Mouse (Mus musculus) liver, embryonic 12.5 days (tissue): ENCODE results near the gene Syngr1. TPM values are rescaled to one million over a fixed set of nuclear protein-coding genes. Genes with fewer than 3 reads are reported as not detected.

Experiments used
- ATAC-seq: fragments of 200-750 bp; cut with Nextera tagmentation; 2 replicates; pipeline ENCODE4 v1.8.0; 2017; ENCODE audit warnings: moderate number of reproducible peaks, mild to moderate bottlenecking, moderate library complexity
- H3K27ac ChIP-seq: fragments of 300-500 bp; sonication (generic); 2 replicates; pipeline ENCODE4 v1.5.1; 2016; ENCODE audit warnings: mild to moderate bottlenecking
- H3K27me3 ChIP-seq: fragments of 300-500 bp; sonication (generic); replicated peaks from 2 replicates; pipeline ENCODE4 v1.6.1; 2016; ENCODE audit warnings: mild to moderate bottlenecking, moderate library complexity
- H3K36me3 ChIP-seq: fragments of 300-500 bp; sonication (generic); 2 replicates; pipeline ENCODE4 v1.6.1; 2016; ENCODE audit warnings: mild to moderate bottlenecking, moderate library complexity
- H3K4me1 ChIP-seq: fragments of 300-500 bp; sonication (generic); 2 replicates; pipeline ENCODE4 v1.6.1; 2016
- H3K4me2 ChIP-seq: fragments of 300-500 bp; sonication (generic); 2 replicates; pipeline ENCODE4 v1.6.1; 2016; ENCODE audit warnings: mild to moderate bottlenecking, moderate library complexity
- H3K4me3 ChIP-seq: fragments of 300-500 bp; sonication (generic); 2 replicates; pipeline ENCODE4 v1.5.1; 2016; ENCODE audit warnings: mild to moderate bottlenecking, moderate library complexity
- H3K9ac ChIP-seq: fragments of 300-500 bp; sonication (generic); 2 replicates; pipeline ENCODE4 v1.6.1; 2016; ENCODE audit warnings: mild to moderate bottlenecking, moderate library complexity
- H3K9me3 ChIP-seq: fragments of 300-500 bp; sonication (generic); replicated peaks from 2 replicates; pipeline ENCODE4 v1.6.1; 2016; ENCODE audit warnings: mild to moderate bottlenecking, moderate library complexity
- WGBS: fragments of 180-500 bp; shearing (Covaris S2); methylation state at CpG from one replicate; pipeline ENCODE4 v1.1.7; 2016; ENCODE audit not compliant: insufficient replicate concordance; 5-methylcytosine and 5-hydroxymethylcytosine counted together
- polyA plus RNA-seq: library from polyadenylated mRNA; unstranded; fragments of >200 nt; fragmentation: Nextera tagmentation; extraction: Ambion mirVana; gene quantifications from 2 replicates; pipeline ENCODE4 v1.2.1, GENCODE M21; 2016

The Syngr1 gene
- polyA plus RNA-seq, 1 experiment from 2014 or later, result 21.9 TPM

DNA sequence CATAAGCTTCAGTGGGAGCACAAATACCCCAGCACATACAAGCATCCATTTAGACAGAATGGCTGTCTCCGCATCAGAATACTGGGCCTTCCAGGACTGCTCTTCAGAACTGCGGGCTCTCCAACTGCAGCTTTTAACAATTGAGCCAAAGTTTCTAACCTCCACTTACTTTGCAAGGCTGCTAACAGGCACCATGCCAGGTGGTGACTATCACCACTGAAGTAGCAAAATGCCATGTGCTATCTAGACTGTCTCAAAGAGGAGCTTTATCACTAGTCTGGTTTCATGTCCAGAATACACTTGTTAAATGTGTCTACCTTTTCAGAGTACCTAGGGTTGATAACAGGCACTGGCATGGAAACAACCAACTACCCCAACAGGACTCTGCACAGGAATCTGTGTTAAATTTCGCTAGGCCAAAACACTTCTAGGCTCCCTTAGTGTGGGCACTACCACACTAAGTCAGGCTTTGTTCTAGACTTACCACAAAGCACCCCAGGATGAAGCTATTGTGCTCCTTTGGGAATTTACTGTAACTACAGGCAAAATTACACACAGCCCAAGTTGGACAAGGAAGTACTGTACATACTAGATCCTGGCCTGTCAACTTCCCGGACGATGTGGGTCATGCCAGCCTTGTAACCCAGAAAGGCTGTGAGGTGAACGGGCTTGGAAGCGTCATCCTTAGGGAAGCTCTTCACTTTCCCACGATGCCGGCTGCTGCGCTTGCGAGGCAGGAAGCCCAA lies 9.2 kb upstream of the Syngr1 start:
- Histone ChIP-seq H3K4me2 (peak overlapping the region; percentile 79), H3K27me3 (no peaks in the 10 kb centered on the region), H3K36me3 (peaks cover 57% of the 10 kb centered on the region), H3K4me3 (peak overlapping the region; percentile 71), H3K9me3 (0 out of 2 replicates have a peak, but pooled peaks cover 5% of the 10 kb centered on the region), H3K27ac (peak overlapping the region; percentile 93), H3K4me1 (peaks cover 53% of the 10 kb centered on the region), H3K9ac (peak overlapping the region; percentile 83)
- 2% methylated on average over 11 of the region's 11 CpGs for WGBS
- no peak for ATAC-seq

DNA sequence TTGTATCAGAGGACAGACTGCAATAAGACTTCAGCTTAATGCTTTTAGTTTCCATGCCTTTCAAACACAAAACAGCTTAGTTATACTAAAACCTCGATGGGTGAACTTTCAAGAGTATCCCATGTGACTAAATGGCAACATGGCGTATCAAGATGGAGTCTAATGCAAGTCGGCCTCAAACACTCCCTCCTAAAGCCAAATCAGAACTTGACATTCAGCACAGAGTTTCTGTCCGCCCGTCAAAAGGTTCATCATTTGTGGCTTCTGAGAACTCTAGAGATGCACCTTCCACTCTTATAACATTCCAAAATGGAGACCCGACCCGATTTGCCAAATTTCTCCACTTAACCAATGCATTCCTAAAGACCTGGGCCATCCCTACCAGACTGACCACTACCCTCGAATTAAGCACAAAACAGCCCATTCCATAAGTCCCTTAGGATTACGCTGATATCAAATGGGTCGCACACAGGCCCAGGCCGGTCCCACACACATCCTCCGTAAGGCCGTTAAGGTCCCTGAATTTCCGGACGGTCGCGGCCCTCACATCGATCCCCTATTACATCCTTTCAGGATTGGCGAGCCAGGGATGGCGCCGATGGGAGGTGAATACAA lies 8.4 kb upstream of the Syngr1 start:
- Histone ChIP-seq H3K27ac (peak overlapping the region; percentile 93), H3K4me3 (peak overlapping the region; percentile 71), H3K9me3 (0 out of 2 replicates have a peak, but pooled peaks cover 5% of the 10 kb centered on the region), H3K4me2 (peak overlapping the region; percentile 79), H3K36me3 (peaks cover 49% of the 10 kb centered on the region), H3K4me1 (peaks cover 55% of the 10 kb centered on the region), H3K9ac (peak overlapping the region; percentile 83), H3K27me3 (no peaks in the 10 kb centered on the region)
- under 1% methylated on average over 21 of the region's 21 CpGs for WGBS
- ATAC-seq, result no peak

DNA sequence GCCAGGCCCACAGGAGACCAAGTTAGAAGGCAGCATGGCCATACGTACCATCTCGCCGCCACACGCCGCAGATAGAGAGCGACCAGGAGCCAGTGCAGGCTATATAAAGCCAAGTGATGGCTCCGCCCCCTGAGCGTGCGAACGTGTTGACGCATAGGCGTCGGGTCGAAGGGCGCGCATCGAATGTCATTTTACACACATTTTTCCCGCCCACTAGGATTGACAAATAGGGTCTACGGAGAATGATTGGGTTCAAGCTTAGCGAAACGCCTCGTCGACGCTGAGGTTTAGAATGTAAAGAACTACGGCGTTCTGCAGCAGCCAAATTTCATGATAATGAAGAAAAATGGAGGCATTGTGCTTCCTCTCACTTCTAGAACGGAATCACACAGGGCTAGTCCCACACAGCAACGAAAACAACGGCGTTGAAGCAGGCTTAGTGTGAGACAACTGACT lies 7.8 kb upstream of the Syngr1 start:
- under 1% methylated on average over 30 of the region's 30 CpGs for WGBS
- Histone ChIP-seq H3K27ac (peak overlapping the region; percentile 93), H3K9me3 (0 out of 2 replicates have a peak, but pooled peaks cover 5% of the 10 kb centered on the region), H3K4me3 (peak overlapping the region; percentile 71), H3K27me3 (no peaks in the 10 kb centered on the region), H3K36me3 (peaks cover 44% of the 10 kb centered on the region), H3K9ac (peak overlapping the region; percentile 83), H3K4me1 (peaks cover 53% of the 10 kb centered on the region), H3K4me2 (peak overlapping the region; percentile 79)
- peak; percentile 85 for ATAC-seq

DNA sequence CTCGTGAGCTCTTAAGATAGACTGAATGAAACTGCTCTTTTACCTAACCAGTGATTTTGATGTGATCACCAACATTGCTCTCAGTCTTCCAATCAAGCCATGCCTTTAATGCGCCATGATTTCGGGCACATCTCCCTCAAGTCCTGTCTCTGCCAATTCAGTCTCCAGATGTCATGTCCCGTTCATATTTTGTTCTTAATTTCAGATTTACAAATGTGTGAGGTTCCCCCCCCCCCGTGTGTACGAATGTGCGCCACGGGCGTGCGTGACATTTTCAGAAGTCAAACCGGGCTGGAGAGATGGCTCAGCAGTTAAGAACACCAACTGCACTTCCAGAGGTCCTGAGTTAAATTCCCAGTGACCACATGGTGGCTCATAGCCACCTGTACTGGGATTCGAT lies 7.4 kb upstream of the Syngr1 start:
- 0 out of 2 replicates have a peak, but pooled peaks cover 5% of the 10 kb centered on the region for H3K9me3 ChIP-seq
- H3K9ac ChIP-seq, result peak overlapping the region; percentile 67
- H3K4me2 ChIP-seq, result peak overlapping the region; percentile 79
- H3K4me3 ChIP-seq, result peak overlapping the region; percentile 71
- WGBS, result 2% methylated on average over 12 of the region's 12 CpGs
- ATAC-seq, result no peak
- peaks cover 40% of the 10 kb centered on the region for H3K36me3 ChIP-seq
- peaks cover 52% of the 10 kb centered on the region for H3K4me1 ChIP-seq
- peak overlapping the region; percentile 93 for H3K27ac ChIP-seq
- H3K27me3 ChIP-seq, result no peaks in the 10 kb centered on the region

DNA sequence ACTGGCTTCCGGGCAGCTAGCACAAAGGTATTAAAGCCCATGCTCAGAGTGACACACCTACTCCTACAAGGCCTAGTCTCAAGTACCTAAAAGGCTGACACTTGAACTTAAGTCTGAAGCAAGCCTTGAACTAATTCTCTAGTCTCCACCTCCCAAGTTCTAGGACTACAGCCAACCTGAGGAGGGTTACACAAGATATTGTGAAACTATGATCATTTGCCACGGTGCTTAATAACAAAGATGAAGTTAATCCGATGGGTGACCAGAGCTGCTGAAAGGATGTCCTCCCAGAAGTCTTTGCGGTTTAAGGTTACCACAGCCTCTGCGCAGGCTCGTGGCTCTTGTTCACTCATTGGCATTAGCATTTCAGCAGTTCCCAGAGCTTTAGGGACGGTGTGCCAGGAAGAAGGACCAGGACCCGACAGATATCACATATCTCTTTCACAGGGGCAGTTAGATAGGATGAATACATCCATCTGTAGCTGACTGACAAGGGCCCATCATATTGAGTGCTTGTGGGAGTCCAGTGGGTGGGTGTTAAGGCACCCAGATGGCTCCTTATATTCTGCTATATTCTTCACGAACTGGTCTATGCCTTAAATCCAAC lies 3.6 kb upstream of the Syngr1 start:
- peak overlapping the region; percentile 90 for H3K27ac ChIP-seq
- 47% methylated on average over 9 of the region's 9 CpGs for WGBS

DNA sequence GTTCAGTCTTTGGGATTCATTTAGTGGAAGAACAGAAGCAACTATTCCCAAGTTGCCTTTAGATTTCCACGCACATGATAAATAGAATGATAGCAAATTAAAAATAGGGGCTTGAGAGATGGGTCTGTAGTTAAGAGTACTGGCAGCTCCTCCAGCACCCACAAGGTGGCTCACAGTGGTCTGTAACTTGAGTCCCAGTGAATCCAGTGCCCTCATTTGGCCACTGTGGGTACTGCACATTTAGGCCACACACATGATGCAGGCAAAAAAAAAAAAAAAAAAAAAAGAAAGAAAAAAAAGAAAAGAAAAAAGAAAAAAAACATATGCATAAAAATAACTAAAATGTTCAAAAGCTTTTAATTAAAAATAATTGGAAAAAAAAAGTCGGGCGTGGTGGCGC lies 2.5 kb upstream of the Syngr1 start:
- Histone ChIP-seq H3K9me3 (0 out of 2 replicates have a peak, but pooled peaks cover 5% of the 10 kb centered on the region), H3K4me3 (no peak overlapping the region), H3K27ac (peak overlapping the region; percentile 90), H3K4me1 (peaks cover 60% of the 10 kb centered on the region), H3K4me2 (no peak overlapping the region), H3K36me3 (no peaks in the 10 kb centered on the region), H3K27me3 (peaks cover 24% of the 10 kb centered on the region), H3K9ac (no peak overlapping the region)
- WGBS, result 17% methylated on average over 4 of the region's 4 CpGs
- no peak for ATAC-seq

More for the DNA sequence above, 3.6 kb upstream of the Syngr1 start:
- H3K9me3 ChIP-seq, result 0 out of 2 replicates have a peak, but pooled peaks cover 5% of the 10 kb centered on the region
- no peak overlapping the region for H3K4me3 ChIP-seq
- H3K4me1 ChIP-seq, result peaks cover 52% of the 10 kb centered on the region
- H3K9ac ChIP-seq, result peak overlapping the region; percentile 50; the same call in 1 of the 2 replicates
- H3K4me2 ChIP-seq, result peak overlapping the region; percentile 43
- peak; percentile 83 for ATAC-seq
- H3K27me3 ChIP-seq, result peaks cover 14% of the 10 kb centered on the region
- H3K36me3 ChIP-seq, result peaks cover 2% of the 10 kb centered on the region

DNA sequence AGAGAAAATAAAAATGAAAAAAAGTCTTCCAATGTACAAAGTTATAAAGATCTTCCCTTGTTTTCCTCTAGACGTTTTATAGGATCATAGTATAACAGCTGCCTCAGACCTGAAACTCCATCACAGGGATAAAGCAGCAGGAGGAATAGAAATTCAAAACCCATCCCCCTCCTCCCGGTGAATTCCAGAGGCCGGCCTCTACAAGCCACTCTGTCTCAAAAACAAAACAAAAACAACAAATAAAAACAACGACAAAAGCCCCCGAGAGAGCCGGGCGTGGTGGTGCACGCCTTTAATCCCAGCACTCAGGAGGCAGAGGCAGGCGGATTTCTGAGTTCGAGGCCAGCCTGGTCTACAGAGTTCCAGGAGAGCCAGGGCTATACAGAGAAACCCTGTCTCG lies 979 bp upstream of the Syngr1 start:
- peak overlapping the region; percentile 80; the same call in 1 of the 2 replicates for H3K27ac ChIP-seq
- no peaks in the 10 kb centered on the region for H3K36me3 ChIP-seq
- H3K4me1 ChIP-seq, result peaks cover 60% of the 10 kb centered on the region
- peak overlapping the region; percentile 94 for H3K4me2 ChIP-seq
- peaks cover 29% of the 10 kb centered on the region for H3K27me3 ChIP-seq
- peak overlapping the region; percentile 67; the same call in 1 of the 2 replicates for H3K4me3 ChIP-seq
- H3K9ac ChIP-seq, result peak overlapping the region; percentile 83; the same call in 1 of the 2 replicates
- H3K9me3 ChIP-seq, result 0 out of 2 replicates have a peak, but pooled peaks cover 5% of the 10 kb centered on the region
- no peak for ATAC-seq
- 69% methylated on average over 11 of the region's 11 CpGs for WGBS

DNA sequence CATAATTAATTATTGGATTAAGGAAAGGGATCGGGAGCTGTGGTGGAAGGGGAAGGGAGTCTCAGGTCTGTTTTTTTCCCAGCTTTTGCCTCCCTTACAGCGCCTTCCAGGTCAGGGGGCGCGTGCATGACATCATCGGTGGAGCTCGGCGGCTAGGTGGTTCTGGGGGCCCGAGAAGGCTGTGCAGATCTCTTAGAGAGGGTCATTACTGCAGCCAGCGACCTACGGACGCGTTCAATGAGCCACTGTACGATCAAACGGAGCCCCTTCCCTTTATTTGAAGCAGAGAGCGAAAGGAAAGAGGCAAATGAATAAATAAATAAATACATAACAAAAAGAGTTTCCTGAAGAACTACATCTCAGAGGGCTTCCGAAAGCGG lies 403 bp upstream of the Syngr1 start:
- peak; percentile 32; the same call in 1 of the 2 replicates for ATAC-seq
- H3K4me1 ChIP-seq, result peaks cover 64% of the 10 kb centered on the region
- H3K27ac ChIP-seq, result peak overlapping the region; percentile 74
- peak overlapping the region; percentile 83 for H3K9ac ChIP-seq
- peak overlapping the region; percentile 67 for H3K4me3 ChIP-seq
- WGBS, result under 1% methylated on average over 17 of the region's 17 CpGs
- H3K36me3 ChIP-seq, result no peaks in the 10 kb centered on the region
- peaks cover 29% of the 10 kb centered on the region for H3K27me3 ChIP-seq
- 0 out of 2 replicates have a peak, but pooled peaks cover 5% of the 10 kb centered on the region for H3K9me3 ChIP-seq
- H3K4me2 ChIP-seq, result peak overlapping the region; percentile 94

DNA sequence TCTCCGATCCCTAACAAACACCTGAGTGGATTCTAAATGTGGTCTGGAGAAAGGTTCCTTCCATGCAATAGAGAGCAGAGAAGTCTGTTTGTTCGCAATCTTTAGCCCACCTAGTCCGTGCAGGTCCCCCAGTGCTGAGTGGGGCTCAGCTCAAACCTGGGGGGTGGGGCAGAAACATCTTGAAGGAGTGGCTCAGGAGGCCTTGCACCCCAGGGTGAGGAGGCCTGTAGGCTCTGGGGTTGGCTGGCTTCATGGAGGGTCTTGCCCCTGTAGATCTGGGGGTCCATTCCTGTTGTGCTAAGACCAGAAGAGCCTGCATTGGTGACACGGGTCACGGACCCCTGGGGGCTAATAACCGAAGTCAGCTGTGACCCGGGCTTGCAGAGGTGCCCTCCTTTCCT lies 907 bp downstream of the Syngr1 start:
- Histone ChIP-seq H3K4me2 (peak overlapping the region; percentile 94), H3K9me3 (no peaks in the 10 kb centered on the region), H3K9ac (peak overlapping the region; percentile 83; the same call in 1 of the 2 replicates), H3K4me3 (peak overlapping the region; percentile 67), H3K36me3 (no peaks in the 10 kb centered on the region), H3K27me3 (peaks cover 29% of the 10 kb centered on the region), H3K27ac (no peak overlapping the region), H3K4me1 (peaks cover 74% of the 10 kb centered on the region)
- WGBS, result 39% methylated on average over 7 of the region's 7 CpGs
- no peak for ATAC-seq

DNA sequence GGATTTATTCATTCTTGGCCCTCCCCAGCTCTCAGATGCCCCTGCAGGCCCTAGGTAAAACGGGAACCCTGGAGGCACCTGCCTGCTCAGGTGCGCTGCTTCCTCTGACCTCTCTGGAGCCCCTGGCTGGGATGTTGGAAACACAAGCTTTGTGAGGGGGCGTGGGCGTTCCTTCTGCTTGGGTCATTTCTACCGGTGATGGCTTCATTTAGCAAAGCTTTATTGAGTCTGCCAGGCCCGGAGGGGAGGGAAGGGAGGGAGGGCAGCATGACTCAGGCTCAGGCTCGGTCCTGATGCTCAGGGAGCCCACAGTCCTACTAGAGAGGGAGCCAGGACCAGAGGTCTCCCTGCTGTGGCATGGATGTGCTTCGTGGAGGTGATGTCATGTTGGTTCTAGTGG lies 1.5 kb downstream of the Syngr1 start:
- H3K4me2 ChIP-seq, result peak overlapping the region; percentile 94
- H3K4me3 ChIP-seq, result no peak overlapping the region
- no peak overlapping the region for H3K27ac ChIP-seq
- H3K9ac ChIP-seq, result no peak overlapping the region
- peaks cover 29% of the 10 kb centered on the region for H3K27me3 ChIP-seq
- ATAC-seq, result no peak
- WGBS, result 40% methylated on average over 8 of the region's 8 CpGs
- no peaks in the 10 kb centered on the region for H3K9me3 ChIP-seq
- H3K4me1 ChIP-seq, result peaks cover 74% of the 10 kb centered on the region
- H3K36me3 ChIP-seq, result no peaks in the 10 kb centered on the region

DNA sequence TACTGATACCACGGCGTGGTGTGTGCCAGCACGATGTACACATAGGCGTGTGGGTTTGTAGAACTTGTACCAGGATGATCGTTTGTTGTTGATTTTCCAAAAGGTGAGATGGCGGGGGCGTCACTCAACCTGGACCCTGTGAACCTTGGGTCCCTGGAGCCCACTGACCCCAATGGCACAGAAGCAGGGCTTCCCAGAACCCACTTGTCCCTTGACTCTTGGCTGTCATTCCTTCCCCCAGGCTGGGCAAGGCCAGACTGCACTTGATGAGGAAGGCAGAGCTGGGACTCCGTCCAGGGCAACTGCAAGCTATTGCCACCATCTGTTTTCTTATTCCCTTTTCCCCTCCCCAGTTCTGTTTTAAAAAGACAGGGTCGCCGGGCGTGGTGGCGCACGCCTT lies 3.1 kb downstream of the Syngr1 start:
- Histone ChIP-seq H3K9ac (no peak overlapping the region), H3K36me3 (no peaks in the 10 kb centered on the region), H3K4me1 (peaks cover 78% of the 10 kb centered on the region), H3K9me3 (no peaks in the 10 kb centered on the region), H3K27ac (no peak overlapping the region), H3K27me3 (peaks cover 34% of the 10 kb centered on the region), H3K4me2 (no peak overlapping the region), H3K4me3 (no peak overlapping the region)
- no peak for ATAC-seq
- 87% methylated on average over 13 of the region's 13 CpGs for WGBS
